Mouse (Mus musculus) layer of hippocampus, adult 2 months (tissue): ENCODE measurements around the gene Jak2. TPM values are rescaled to one million over a fixed set of nuclear protein-coding genes. Genes with fewer than 3 reads are reported as not detected.

Experiments used
- DNase-seq, 2 experiments: peaks; one replicate each; pipeline ENCODE4 v3.0.0; 2022; ENCODE audit warnings: low spot score in 2 of 2
- H3K27ac ChIP-seq: fragments of 200-600 bp; 2 replicates; pipeline ENCODE4 v1.8.1; 2022
- H3K4me3 ChIP-seq: fragments of 200-600 bp; 2 replicates; pipeline ENCODE4 v1.8.1; 2022; ENCODE audit warnings: mild to moderate bottlenecking
- CTCF ChIP-seq: fragments of 200-600 bp; conservative IDR thresholded peaks from 2 replicates; pipeline ENCODE4 v1.8.1; 2022; ENCODE audit warnings: antibody characterized with exemption, mild to moderate bottlenecking, moderate library complexity
- long read RNA-seq, 2 experiments: library from polyadenylated mRNA; stranded (forward); transcript quantifications; one replicate each; pipeline ENCODE4 v2.0.0; 2021; ENCODE audit warnings: borderline mapping rate in 2 of 2
- total RNA-seq, 2 experiments: library from RNA; stranded (reverse); gene quantifications; 2 replicates each; pipeline ENCODE4 v1.2.3; 2021

The Jak2 gene
- 10 to 100 TPM; 27.1 to 28.1 TPM for total RNA-seq
- long read RNA-seq, experiment 1, full-length matches to known transcripts = 11 of 16 reads
- long read RNA-seq, experiment 1, partial matches to known transcripts = 2 of 16 reads
- long read RNA-seq, experiment 1, other reads (novel, unspliced or antisense) = 3 of 16 reads
- long read RNA-seq, experiment 2, full-length matches to known transcripts = 17 of 25 reads
- long read RNA-seq, experiment 2, partial matches to known transcripts = 3 of 25 reads
- long read RNA-seq, experiment 2, other reads (novel, unspliced or antisense) = 5 of 25 reads

DNA sequence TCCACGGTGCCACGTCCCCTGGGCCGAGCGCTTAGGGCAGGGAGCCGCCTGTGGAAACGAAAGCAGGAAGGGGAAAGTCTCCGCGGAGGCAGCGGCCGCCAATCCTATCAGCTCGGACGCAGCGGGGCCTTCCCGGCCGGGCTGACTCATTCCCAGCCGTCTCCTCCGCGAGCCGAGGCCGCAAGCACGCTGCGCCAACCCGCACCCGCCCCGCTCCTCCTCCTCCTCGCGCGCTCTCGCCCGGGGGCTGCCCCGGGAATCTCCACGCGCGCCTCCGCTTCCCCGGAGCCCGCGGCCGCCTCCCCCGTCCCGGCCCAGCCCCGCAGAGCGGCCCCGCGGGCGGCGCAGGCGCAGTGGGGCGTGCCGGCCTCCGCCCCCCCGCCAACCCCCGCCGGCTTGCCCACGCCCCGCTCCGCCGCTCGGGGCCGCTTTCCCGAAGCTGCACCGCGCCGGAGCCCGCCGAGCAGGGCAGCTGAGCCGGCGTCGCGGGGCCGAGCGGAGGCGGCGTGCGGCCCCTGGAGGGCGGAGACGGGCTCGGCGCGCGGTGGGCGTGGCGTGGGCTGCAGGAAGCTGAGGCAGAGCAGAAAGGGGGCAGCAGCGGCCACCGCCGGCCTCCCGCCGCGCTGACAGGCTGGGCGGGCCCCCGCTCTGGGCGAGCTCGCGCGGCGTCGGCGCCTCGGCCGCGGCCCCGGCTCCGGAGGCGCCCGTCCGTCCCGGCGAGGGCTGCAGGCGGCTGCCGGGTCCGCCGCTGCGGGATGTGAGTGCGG lies at the start of gene Jak2:
Gene Jak2, plus strand, starts transcription at position 638 of the 767 bp plus-strand sequence.
- Histone ChIP-seq H3K27ac (peak within 1 kb of the TSS; percentile 99), H3K4me3 (peak within 1 kb of the TSS; percentile 85)
- DNase-seq = peak; percentile 87
- peak; percentile 52 for TF ChIP-seq CTCF

DNA sequence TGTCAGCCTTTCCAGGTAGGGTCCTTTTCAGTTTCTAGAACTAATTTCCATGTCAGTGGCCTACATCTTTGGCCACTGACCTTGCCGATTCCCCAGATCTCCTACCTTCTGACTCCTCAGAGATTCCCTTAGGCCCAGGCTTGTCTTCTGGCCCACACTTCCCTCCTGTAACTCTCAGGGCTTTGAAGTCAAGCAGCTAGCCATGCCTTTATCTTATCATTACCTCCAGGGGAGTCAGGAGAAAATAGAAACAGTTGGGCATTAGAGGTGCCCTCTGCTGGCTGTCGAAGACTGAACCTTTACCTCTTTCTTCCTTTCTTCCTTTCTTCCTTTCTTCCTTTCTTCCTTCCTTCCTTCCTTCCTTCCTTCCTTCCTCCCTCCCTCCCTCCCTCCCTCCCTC lies 48.3 kb upstream of the Jak2 start:
- Histone ChIP-seq H3K4me3 (no peak overlapping the region), H3K27ac (no peak overlapping the region)
- peak; percentile 62 for TF ChIP-seq CTCF
- no peak for DNase-seq

DNA sequence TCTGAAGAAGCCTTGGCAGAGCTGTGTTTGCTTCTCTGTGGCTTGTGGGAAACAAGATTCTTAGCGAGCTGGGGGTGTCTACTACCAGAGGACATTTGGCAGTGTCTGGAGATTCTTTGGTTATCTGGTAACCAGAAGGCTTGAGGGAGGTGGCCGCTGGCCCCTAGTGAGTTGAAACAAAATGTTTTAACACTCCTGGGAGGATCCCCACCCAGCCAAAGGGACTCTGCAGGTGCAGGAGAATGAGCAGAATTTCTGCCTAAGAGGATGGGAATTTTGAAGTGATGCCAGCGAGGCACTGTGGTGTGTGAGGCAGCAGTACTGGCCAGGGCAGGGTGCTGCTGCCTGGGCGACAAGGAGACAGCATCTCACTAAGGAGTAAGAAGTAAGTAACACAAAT lies 47.0 kb upstream of the Jak2 start:
- Histone ChIP-seq H3K27ac (no peak overlapping the region), H3K4me3 (no peak overlapping the region)
- DNase-seq = no peak
- TF ChIP-seq CTCF = no peak

DNA sequence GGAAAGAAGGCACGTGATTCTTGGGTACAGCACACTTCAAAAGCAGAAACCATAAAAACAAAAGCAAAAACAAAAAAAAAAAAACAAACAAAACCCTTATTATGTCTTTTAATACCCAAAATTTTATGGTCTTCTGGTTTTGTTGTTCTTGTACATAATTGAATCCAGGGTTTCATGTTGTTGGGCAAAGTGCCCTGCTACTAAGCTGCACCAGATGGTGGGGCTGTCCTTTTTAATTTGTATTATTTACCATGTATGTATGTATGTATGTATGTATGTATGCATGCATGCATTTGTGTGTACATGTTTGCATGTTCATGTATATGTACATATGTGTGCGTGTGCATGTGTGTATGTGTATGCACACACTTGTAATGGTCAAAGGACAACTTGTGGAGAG lies 46.4 kb upstream of the Jak2 start:
- H3K27ac ChIP-seq = no peak overlapping the region
- no peak overlapping the region for H3K4me3 ChIP-seq
- no peak for TF ChIP-seq CTCF
- DNase-seq = no peak

DNA sequence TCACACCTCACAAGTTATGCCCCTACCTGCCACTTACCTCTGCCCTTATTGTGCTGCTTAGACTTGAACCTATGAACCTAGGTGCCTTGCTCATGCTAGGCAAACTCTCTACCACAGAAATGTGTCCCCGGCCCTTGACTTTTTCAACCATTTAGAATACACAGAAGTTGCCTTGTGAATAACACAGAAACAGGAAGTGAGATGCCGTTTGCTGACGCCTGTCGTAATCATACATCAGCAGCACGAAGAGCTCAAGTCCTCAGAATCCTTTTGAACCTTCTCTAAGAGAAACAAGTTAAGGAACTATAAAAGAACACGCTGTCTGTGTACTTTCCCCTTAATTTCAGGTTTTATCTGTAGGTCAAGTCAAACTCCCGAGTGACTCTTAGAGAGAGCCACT lies 41.7 kb upstream of the Jak2 start:
- H3K4me3 ChIP-seq = no peak overlapping the region
- no peak overlapping the region for H3K27ac ChIP-seq
- TF ChIP-seq CTCF = no peak
- DNase-seq = no peak

DNA sequence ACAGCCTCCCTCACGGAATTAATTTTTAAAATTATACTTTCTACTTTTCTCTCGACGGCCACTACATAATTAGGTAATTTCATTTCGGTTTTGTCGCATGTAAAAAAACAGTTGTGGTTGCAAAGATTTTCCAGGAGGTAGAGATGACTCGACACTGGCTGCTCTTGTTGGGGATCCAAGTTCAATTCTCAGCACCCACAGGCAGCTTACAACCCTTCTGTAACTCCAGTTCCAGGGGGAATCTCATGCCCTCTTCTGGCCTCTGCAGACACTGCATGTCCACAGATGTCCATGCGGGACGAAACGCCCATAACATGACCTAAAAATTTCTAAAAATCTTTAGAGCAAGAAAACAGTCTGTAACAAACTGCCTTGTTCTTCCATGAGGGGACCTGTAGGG lies 41.3 kb upstream of the Jak2 start:
- H3K27ac ChIP-seq = no peak overlapping the region
- H3K4me3 ChIP-seq = no peak overlapping the region
- no peak for DNase-seq
- TF ChIP-seq CTCF = peak; percentile 33

DNA sequence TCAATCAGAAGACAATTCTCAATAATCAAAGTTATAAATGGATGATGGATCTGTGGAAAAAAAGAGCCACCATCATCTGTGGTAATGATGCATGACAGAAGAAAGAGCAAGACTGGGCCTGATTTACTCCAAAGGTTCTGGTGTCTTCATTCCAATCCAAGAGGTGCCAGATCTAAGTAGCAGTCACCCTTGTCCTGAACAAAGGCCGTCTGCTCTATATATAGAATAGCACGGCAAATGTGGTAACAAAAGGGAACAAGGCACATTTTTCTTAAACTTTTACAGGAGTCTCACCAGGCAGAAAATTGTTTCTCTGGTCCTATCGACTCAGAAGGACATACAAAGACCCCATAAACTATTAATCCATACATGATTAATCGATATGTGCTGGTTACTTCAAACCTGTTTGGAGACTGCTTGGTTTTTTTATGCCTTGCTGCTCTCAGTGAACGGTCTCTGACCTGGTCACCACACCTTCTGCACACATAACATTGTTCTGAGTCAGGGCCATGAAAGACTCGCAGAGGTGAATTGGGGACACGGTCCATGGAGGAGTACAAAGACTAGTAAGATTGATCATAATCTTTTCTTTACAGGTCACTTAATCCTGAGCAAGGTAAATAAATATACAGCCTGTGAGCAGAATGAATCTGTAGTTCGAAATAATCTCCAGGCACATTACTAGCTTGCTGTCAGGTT lies 35.7 kb upstream of the Jak2 start:
- no peak overlapping the region for H3K4me3 ChIP-seq
- H3K27ac ChIP-seq = no peak overlapping the region
- DNase-seq = no peak
- no peak for TF ChIP-seq CTCF

DNA sequence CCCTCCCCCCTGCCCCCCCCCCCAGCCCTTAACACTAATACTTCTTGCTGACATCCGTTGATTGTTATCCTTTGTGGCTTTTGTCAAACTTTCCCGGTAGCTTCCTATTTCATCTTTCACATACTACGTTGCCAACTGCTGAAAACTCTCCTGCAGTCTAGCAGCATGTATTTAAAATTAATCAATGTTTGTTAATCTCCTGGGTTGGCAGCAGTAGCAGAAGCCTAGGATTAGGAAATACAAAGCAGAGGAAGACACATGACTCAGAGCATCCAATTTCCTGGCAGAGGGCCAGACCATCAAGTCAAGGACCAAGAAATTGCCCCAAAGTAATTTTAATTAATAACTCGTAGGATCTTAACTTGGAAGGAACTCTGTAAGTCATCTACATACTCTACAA lies 29.8 kb upstream of the Jak2 start:
- Histone ChIP-seq H3K27ac (no peak overlapping the region), H3K4me3 (no peak overlapping the region)
- no peak for DNase-seq
- no peak for TF ChIP-seq CTCF

DNA sequence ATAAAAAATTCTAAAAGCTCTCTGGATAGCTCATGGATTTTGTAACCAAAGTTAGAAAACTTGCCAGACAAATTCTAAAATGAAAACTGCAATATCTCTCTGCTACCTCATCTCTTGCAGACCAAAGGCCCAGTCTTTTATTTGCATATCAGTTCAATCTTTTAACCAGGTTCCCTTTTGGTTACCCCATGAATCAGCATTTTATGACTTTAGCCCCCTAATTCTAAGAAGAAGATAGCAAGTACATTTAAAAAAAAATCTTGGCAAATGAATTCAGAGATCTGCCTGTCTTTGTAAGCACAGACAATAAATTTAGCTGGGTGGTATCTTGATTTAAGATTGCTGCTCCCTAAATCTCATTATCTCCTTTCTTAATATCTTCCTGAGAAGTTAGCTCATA lies 26.7 kb upstream of the Jak2 start:
- no peak for DNase-seq
- no peak overlapping the region for H3K4me3 ChIP-seq
- no peak overlapping the region for H3K27ac ChIP-seq
- TF ChIP-seq CTCF = no peak

DNA sequence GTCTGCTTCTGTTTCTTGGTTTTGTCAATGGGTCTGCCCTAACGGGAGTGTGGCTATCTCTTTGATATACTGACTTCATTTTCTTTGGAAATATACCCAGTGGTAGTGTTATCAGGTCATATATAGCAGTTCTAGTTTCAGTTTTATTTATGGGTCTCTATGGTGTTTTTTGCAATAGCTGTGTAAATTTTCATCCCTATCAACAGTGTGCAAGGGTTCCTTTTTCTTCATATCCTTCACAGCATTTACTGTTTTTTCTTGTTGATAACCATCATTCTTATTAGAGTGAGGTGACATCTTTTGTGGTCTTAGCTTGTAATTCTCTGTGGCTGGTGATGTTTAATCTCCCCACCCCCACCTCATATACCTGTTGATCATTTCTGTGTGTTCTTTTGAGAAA lies 24.6 kb upstream of the Jak2 start:
- no peak overlapping the region for H3K27ac ChIP-seq
- TF ChIP-seq CTCF = no peak
- H3K4me3 ChIP-seq = no peak overlapping the region
- no peak for DNase-seq

DNA sequence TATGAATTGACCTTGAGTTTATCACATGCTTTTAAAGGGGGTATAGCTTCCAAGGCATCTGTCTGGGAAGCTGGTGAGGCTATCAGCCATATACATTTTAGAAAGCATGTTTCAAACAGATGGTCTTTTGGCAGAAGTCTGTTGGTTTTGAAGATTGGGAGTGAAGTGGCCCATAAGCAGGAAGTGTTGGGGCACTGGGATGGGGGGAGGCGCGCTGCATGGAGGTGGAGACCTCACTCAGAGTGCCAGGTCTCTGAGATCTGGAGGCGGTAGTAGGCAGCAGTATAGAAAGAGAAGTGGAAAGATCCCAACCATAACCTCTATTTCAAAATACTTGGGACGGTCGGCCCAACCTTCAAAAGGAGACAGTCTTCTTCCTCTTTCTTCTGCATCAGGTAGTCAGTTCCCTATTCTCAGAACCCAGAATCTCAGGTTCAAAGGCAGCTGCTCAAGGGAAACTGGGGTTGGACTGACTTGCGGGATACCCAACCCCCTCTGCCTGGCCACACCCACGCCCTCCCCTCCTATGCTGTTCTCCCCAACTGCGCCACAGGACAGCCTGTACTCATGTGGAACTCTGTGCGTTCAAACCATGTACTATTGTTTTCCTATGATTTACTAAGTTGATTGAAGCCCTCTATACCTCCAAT lies 23.6 kb upstream of the Jak2 start:
- no peak overlapping the region for H3K27ac ChIP-seq
- TF ChIP-seq CTCF = no peak
- DNase-seq = no peak
- H3K4me3 ChIP-seq = no peak overlapping the region

DNA sequence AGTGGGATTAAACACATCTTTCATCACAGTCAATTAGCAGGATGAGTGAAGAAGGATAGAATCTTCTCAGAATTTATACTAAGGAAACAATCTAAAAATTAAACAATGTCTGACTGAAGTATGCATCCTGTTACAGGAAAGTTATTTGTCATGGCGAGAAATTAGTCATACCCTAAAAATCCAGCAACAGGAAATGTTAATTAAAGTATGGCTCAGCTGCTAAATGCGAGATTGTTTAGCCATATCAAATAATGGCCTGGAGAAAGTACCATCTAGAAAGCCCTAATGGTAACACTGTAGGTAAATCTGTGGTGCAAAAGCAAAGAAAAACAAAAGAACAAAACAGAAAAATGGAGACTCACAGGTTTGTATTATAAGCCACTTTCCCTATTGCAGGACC lies 22.6 kb upstream of the Jak2 start:
- Histone ChIP-seq H3K27ac (no peak overlapping the region), H3K4me3 (no peak overlapping the region)
- DNase-seq = no peak
- no peak for TF ChIP-seq CTCF

DNA sequence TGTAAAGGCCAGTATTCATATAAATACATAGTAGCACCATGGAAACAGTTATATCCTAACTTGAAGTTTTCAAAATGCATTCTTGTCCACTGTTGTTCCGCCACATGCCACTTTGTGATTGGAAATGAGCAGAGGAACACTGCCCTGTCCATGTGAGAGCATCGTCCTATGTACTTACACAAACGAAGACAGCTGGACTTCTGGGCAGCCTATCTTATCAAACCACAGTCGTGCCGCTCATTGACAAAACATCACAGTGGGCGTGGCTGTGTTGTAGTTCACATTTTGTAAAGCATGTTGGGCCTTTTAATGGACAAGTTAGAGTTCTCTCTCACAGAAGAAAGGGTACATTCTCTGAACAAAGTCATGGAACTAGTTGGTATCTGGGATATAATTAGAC lies 18.9 kb upstream of the Jak2 start:
- Histone ChIP-seq H3K27ac (no peak overlapping the region), H3K4me3 (no peak overlapping the region)
- DNase-seq = no peak
- TF ChIP-seq CTCF = no peak
